Mouse (Mus musculus): ENCODE measurements around the gene Atp2b2. TPM values are rescaled to one million over a fixed set of nuclear protein-coding genes. Genes with fewer than 3 reads are reported as not detected.

The Atp2b2 gene
- polyA plus RNA-seq, 1 experiment = 0.19 TPM

DNA sequence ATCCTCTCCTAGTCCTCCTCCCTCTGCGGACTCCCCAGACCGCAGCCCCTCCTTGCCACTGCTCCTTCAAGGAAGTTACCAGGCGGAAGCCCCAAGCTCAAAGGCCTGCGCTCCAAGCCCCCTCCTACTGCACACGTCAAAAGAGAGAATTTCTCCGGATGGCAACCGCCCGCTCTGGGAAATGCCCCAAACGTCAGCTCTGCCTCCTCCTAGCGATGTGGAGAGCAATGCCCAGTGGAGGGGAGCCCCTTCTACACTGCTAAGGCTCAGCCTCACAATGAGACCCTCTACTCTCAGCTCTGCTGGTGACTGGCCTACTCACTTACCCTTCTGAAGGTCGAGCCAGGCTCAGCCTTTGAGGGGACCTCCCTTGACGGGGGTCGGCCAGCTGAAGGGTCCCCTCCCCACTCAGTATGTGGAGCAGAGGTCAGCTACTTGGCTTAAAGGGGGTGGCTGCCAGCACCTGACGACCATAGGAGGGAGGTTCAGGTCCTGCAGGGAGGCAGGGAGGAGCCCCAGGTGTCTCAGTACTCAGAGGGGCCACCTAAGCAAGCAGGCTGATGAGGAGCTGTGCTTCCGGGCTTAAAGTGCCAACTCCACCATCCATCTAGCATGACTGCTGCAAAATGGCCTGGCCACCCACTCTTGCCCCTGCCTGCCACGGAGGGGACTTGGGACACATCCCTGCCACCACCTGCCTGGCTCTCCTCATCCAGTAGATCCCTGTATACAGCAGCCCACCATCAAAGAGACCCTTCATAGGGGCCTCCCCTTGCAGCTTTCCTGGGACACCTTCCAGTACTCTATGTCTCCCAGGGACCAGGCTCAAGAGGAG, 152.2 kb downstream of the Atp2b2 start:
- no peak for DNase-seq (ENCODE audit: low spot score)

- DNase-seq (ENCODE audit: low spot score) = no peak
Observed at GRCm38 (mm10) chr6:113889180-113889579, 153.2 kb downstream of the Atp2b2 start.

GRCm38 (mm10) chr6:113886886-113887285, 155.5 kb downstream of the Atp2b2 start:
- no peak for DNase-seq (ENCODE audit: low spot score)

DNA sequence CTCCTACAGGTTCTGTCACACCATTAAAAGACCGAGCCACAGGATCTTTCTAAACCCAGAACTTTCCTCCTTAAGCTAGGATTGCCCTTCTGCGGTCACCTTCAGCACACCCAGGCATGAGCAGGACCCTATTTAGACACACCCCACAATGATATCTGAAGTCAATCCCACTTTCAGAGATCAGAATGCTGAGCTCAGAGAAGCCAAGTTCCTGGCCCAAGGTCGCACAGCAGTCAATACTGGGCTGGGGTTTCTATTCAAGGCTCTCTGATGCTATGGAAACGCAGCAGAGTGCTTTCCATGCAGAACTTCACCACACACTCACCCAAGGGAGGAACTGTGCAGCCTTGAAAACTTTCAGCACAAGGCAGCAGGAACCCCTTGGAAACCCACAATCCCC, 157.6 kb downstream of the Atp2b2 start:
- no peak for DNase-seq (ENCODE audit: low spot score)

GRCm38 (mm10) chr6:113883225-113883624, 159.2 kb downstream of the Atp2b2 start:
- no peak for DNase-seq (ENCODE audit: low spot score)

DNA sequence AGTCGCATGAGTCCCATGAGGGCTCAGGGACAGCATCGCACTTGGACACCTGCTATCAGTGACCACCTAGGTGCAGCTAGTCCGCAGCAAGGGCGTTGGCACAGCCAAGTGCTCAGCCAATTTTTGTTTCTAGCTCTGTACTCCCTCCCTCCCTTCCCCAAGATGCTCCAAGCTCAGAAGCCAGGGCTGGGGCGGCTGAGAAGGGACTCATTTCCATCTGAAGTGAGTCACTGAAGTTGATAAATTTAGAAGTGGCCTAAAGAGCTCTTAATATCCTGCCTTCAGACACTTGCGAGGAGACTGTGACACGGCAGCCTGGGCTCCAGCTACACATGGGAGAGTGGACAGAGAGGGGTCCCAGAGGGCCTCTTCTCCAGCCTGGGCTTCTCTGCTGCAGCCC, 160.0 kb downstream of the Atp2b2 start:
- no peak for DNase-seq (ENCODE audit: low spot score)

GRCm38 (mm10) chr6:113881561-113882243, 160.7 kb downstream of the Atp2b2 start:
- DNase-seq (ENCODE audit: low spot score) = no peak

- no peak for DNase-seq (ENCODE audit: low spot score)
Observed at GRCm38 (mm10) chr6:113879366-113879765, 163.0 kb downstream of the Atp2b2 start.

DNA sequence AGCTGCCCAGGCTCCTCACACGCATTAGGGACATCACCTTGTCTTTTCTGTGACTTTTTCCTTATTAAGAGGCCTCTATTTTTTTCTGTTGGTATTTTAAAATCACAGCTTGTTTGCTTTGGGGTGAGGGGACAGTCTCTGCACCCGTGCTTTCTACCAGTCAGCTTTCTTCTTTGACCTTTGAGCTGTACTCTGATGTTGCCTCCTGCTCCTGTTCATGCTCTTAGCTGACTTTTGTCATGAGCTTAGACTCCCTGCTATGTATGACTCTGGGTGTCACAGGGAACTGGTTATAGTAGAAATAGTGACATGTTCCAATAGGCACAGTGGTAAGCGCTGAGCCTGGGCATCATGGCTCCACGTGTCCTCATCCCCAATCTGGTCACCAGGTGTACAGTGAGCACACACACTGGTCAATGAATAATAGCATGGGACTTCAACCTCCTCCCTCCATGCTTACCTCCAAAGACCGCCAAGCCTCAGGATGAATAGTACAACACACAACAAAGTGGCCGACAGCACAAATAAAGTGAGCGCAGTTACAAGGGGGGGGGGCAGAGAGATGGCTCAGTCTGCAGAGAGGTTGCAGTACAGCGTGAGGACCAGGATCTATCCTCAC, 163.8 kb downstream of the Atp2b2 start:
- DNase-seq (ENCODE audit: low spot score) = no peak

- no peak for DNase-seq (ENCODE audit: low spot score)
Observed at GRCm38 (mm10) chr6:113876585-113876984, 165.8 kb downstream of the Atp2b2 start.

DNA sequence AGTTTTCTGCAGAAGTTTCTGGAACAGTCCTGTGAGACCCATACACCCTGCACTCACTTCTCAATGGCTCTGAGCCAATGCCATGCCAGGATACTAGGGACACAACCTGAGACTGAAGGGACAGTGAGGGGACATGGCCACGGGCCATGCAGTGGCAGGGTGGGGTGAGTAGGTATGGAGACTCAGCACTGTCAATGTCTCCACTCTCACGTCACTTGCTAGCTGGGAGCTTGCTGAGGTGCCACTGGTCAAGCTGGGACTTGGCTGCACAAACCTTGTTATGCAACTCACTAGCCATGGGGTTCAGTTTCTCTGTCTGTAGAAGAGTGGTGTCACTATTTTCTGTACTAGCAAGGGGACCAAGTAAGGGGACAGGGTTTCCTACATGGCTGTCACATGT, 167.2 kb downstream of the Atp2b2 start:
- no peak for DNase-seq (ENCODE audit: low spot score)

GRCm38 (mm10) chr6:113872654-113873053, 169.8 kb downstream of the Atp2b2 start:
- DNase-seq (ENCODE audit: low spot score) = no peak

- no peak for DNase-seq (ENCODE audit: low spot score)
Observed at GRCm38 (mm10) chr6:113870775-113871174, 171.6 kb downstream of the Atp2b2 start.

DNA sequence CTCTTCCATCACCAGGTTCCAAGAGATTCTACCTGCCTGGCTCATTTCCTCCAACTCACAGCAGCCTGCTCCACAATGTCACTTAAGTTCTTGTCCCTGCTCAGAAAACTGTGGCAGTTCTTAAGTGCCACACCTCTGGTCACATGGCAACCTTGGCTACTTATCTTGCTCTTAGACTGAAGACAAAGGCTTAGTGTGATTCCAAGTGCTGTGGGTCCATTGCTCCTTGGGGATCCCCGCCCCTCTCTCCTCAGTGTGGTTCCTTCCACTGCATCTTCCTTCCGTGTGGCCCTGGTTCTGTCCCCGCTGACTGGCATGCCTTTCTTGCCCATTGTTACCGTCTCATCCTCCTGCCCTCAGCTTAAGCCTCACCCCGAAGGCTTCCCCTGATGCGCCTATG, 173.9 kb downstream of the Atp2b2 start:
- no peak for DNase-seq (ENCODE audit: low spot score)

GRCm38 (mm10) chr6:113865699-113866098, 176.7 kb downstream of the Atp2b2 start:
- no peak for DNase-seq (ENCODE audit: low spot score)

DNA sequence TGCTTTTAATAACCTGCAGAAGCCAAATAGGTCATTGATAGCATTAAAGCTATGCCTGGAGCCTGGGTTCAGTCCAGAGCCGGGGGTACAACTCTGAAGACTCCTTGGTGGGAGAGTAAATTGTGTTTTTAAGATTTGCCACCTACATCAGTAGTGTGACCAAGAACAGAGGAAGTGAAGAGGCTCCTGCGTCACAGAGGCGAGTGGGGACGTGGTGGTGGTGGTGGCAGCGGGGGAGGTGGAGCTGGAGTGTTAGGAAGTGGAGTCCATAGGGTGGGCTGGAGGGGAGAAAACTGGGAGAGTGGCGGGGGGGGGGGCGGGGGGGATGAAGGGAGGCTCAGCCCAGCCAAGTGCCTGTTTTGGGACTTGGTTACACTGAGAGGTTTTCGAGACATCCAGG, 177.6 kb downstream of the Atp2b2 start:
- DNase-seq (ENCODE audit: low spot score) = no peak

- DNase-seq (ENCODE audit: low spot score) = no peak
Observed at GRCm38 (mm10) chr6:113862955-113863354, 179.5 kb downstream of the Atp2b2 start.

- no peak for DNase-seq (ENCODE audit: low spot score)
Observed at GRCm38 (mm10) chr6:113861938-113862337, 180.5 kb downstream of the Atp2b2 start.

DNA sequence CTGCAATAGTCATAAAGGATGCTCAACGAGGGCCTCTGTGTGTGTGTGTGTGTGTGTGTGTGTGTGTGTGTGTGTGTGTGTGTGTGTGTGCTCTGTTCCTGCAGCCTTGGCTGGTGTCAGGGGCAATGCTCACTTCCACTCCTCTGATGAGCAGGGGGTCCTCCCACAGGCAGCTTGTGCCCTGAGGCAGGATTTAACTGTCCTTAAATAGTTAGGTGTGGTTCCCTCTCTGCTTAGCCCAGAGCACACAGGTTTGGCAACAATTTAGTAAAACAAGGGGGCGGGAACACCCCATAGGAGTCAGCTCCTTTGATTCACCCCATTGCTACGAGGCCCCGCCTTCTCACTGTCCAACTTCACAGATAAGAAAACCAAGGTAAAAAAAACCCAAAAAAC, 181.0 kb downstream of the Atp2b2 start:
- no peak for DNase-seq (ENCODE audit: low spot score)

DNA sequence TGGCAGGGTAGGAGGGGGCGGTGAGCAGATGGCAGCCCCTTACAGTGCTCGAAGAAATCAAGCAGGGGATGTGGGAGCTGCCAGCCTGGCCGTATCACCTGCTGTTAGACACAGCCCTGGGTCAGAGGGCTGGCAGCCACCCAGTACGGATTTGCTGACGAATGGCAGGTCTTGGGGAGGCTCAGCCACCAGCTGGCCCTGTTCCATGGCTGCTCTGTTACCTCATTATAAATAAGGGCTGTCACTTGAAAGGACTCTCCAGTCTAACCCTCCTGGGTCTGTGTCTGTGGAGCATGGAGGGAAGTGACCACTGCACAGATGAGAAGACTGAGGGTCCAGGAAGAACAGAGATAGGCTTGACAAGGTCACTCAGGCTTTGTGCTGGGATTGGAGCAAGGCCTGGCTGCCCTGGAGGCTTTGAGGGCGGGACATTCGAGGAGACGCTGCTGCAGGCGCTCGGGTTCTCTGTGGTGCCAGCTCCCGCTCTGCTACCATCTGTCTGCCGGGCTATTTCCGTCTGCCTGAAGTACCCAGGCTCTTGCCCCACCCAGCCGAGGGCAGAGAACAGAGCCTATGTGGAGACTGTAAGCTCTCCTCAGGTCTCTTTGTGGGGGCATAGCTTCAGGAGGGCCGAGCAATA, 181.6 kb downstream of the Atp2b2 start:
- no peak for DNase-seq (ENCODE audit: low spot score)

- no peak for DNase-seq (ENCODE audit: low spot score)
Observed at GRCm38 (mm10) chr6:113860023-113860734, 182.2 kb downstream of the Atp2b2 start.

DNA sequence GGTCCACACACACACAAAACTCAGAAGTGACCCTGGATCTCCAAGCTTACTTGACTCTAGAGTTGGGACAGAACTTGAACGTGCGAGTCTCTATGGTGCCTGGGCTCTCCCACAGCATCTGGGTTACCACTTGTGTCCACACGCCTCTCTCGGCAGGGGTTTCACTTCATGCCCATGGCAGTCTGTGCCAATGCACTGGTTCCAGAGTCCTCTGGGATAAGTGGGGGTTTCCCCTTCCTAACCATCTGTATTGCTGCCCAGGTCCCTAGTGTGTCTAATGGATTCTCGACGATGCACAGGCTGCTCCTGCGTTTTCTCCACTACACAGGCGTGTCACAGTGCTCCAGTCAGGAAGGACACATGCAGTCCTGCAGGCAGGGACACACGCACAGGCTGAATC, 184.1 kb downstream of the Atp2b2 start:
- no peak for DNase-seq (ENCODE audit: low spot score)
